Mouse (Mus musculus): Measurements from ENCODE around the gene Prkaca.

DNA sequence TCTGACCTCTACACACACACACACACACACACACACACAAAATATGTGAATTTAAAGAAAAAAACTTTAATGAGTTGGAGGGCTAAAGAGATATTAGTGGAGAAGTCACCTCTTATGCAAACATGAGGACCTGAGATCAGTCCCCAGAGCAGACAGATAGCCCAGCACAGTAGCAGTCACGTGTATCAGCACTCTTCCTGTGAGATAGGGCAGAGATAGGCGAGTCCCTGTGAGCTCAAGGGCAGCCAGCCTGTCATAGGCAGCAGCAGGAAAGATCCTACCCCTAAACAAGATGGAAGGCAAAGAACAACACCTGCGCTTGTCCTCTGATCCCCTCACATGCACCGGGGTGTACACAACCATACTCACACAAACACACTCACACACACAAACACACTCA, 9.7 kb downstream of the Prkaca start:
- TF ChIP-seq POLR2A (IDR thresholded peaks at IDR 0.05; ENCODE audit: borderline replicate concordance, low read depth, low read length), result no peak
- TF ChIP-seq CTCF (IDR thresholded peaks at IDR 0.05; ENCODE audit: low read depth, low read length), result no peak

Data from bone marrow macrophage, adult 2 months (primary cell).